Mouse (Mus musculus) retina, adult 2 months (tissue): ENCODE measurements around the gene Gm28490.
"Not testable (repeated sequence)": the region's sequence is repeated elsewhere in the genome, so short reads cannot be mapped to it uniquely, and the experiment has no call there.

Experiments used
- DNase-seq: peaks from one replicate; pipeline ENCODE4 v3.0.0-alpha.2; 2012; ENCODE audit warnings: low read depth, low spot score

Gene Gm28490

DNA sequence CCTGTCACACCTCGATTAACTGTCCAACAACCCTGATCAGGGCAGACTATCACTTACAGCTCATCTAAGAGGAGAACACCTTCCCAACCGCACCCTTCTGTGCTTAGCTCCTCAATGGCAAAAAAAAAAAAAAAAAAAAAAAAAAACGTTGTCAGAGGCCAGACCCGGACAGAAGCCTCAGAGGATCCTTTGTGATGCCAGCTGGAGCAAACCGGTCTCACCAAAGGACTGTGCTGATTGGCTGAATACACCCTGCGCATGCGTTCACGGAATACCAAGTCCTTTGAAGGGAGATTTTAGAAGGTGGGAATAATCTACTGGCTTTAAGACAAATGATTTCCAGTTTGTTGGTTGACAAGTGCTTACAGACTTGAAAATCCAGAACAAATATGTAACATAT, at the start of gene Gm28490:
TSS of gene Gm28490 (minus strand) at position 101 of the 400 bp plus-strand sequence.
- DNase-seq = not testable (repeated sequence)
